Mouse (Mus musculus) limb, embryonic 14.5 days (tissue): ENCODE data around the gene Fcmr. TPM values are rescaled to one million over a fixed set of nuclear protein-coding genes. Genes with fewer than 3 reads are reported as not detected.

Experiments used
- ATAC-seq: fragments of 200-750 bp; cut with Nextera tagmentation; 2 replicates; pipeline ENCODE4 v1.8.0; 2017; ENCODE audit warnings: low read depth, moderate number of reproducible peaks, moderate TSS enrichment; ENCODE audit not compliant: low FRiP score
- DNase-seq: peaks from one replicate; pipeline ENCODE4 v3.0.0-alpha.2; 2015; ENCODE audit warnings: low spot score
- H3K27ac ChIP-seq: fragments of 300-500 bp; sonication (generic); replicated peaks from 2 replicates; pipeline ENCODE4 v1.5.1; 2014; ENCODE audit warnings: low read depth, mild to moderate bottlenecking, low read length, moderate library complexity, mixed read lengths
- H3K27me3 ChIP-seq: fragments of 300-500 bp; sonication (generic); 2 replicates; pipeline ENCODE4 v1.6.1; 2014; ENCODE audit warnings: low read length, mixed read lengths; ENCODE audit not compliant: control insufficient read depth, insufficient read depth
- H3K36me3 ChIP-seq: fragments of 300-500 bp; sonication (generic); 2 replicates; pipeline ENCODE4 v1.6.1; 2014; ENCODE audit warnings: mild to moderate bottlenecking, low read length, moderate library complexity, mixed read lengths; ENCODE audit not compliant: control insufficient read depth, insufficient read depth
- H3K4me1 ChIP-seq: fragments of 300-500 bp; sonication (generic); 2 replicates; pipeline ENCODE4 v1.6.1; 2014; ENCODE audit warnings: antibody characterized with exemption, low read length, mixed read lengths; ENCODE audit not compliant: control insufficient read depth, insufficient read depth
- H3K4me2 ChIP-seq: fragments of 300-500 bp; sonication (generic); replicated peaks from 2 replicates; pipeline ENCODE4 v1.6.1; 2014; ENCODE audit warnings: low read depth, mild to moderate bottlenecking, low read length, moderate library complexity; ENCODE audit not compliant: severe bottlenecking
- H3K4me3 ChIP-seq: fragments of 300-500 bp; sonication (generic); replicated peaks from 2 replicates; pipeline ENCODE4 v1.5.1; 2014; ENCODE audit warnings: low read length
- H3K9ac ChIP-seq: fragments of 300-500 bp; sonication (generic); 2 replicates; pipeline ENCODE4 v1.6.1; 2014; ENCODE audit warnings: mild to moderate bottlenecking, low read depth, low read length, moderate library complexity; ENCODE audit not compliant: severe bottlenecking
- H3K9me3 ChIP-seq: fragments of 300-500 bp; sonication (generic); 2 replicates; pipeline ENCODE4 v1.6.1; 2016; ENCODE audit warnings: low read length; ENCODE audit not compliant: control insufficient read depth
- POLR2A ChIP-seq: fragments of 200-500 bp; IDR thresholded peaks from 2 replicates; pipeline ENCODE4 v1.8.0; 2012; ENCODE audit warnings: inconsistent platforms, mild to moderate bottlenecking, moderate library complexity, borderline replicate concordance; ENCODE audit not compliant: insufficient read depth, insufficient read length; ENCODE audit errors: extremely low read depth
- WGBS: fragments of 180-500 bp; shearing (Covaris S2); extraction: QIAGEN DNeasy Blood & Tissue Kit; methylation state at CpG from one replicate; pipeline ENCODE4 v1.1.7; 2014; 5-methylcytosine and 5-hydroxymethylcytosine counted together
- polyA plus RNA-seq, 2 experiments: library from polyadenylated mRNA; depleted of rRNA in 1 of 2; stranded (reverse) in 1 of 2; unstranded in 1 of 2; fragments of >200 nt; fragmentation: Nextera tagmentation in 1 of 2; extraction: Ambion mirVana in 1 of 2; gene quantifications; 2 replicates each; pipeline versions ENCODE4 v1.2.1 to v1.2.3; 2012 to 2014

The Fcmr gene
- polyA plus RNA-seq, 2 experiments: not detected

DNA sequence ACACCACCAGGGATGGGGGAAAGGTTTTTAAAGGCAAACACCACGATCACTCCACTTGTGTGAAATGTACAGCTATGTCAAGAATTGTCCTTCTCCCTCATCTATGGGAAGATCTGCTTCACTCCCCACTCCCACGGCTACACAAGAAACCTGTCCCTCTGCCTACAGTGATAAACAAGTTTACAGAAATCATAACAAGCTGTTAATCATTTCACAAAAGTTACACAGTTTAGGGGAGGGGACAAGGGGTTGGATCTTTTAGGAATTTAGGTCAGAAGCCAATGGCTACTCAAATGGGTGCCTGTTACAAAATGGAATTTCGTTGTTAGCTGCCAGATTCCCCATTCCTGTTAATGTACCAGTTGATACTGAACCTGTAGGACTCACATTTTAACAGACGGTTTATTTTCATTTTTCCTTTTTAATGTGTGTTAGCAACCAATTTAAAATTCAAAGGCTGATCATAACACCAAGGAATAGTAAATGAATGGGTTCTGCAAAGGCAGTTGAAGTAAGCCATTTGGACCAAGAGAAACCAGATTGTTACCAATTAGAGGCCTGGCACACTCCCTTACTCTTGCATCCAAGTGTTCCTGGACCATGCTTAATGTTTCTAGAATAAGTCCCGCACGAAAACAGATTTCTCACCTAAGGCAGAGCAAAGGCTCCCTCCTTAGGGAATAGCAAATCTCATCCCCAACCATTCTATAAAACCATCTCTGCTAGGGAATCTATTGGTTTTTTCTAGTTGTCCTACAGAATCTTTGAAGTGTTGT is 30.1 kb upstream of the Fcmr start:
- ATAC-seq (no peak), DNase-seq (no peak)
- Histone ChIP-seq H3K4me2 (no peak overlapping the region), H3K4me3 (no peak overlapping the region), H3K9me3 (no peaks in the 10 kb centered on the region), H3K27ac (no peak overlapping the region), H3K36me3 (no peaks in the 10 kb centered on the region), H3K27me3 (no peaks in the 10 kb centered on the region), H3K4me1 (no peaks in the 10 kb centered on the region), H3K9ac (no peak overlapping the region)
- 88% methylated on average over 6 of the region's 6 CpGs for WGBS
- no peak for TF ChIP-seq POLR2A

DNA sequence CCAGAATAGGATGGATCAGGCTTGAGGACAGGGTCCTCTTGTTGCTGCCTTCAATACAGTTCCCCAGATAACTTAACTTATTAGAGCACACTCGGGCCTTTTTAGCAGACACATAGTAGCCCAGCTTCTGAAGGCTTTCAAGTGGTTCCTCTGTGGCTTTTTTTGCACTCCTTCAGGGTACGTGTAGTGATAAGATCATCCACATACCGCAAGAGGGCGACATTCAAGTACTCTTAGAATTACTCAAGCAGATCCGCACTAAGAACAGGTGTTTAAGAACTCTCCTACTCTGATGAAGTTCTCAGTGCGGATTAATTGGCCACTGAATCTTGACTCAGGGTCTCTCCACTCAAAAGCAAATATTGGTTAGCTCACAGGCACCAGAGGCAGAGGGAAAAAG is 27.2 kb upstream of the Fcmr start:
- no peak overlapping the region for H3K27ac ChIP-seq
- no peak for DNase-seq
- no peaks in the 10 kb centered on the region for H3K27me3 ChIP-seq
- H3K4me3 ChIP-seq: no peak overlapping the region
- no peaks in the 10 kb centered on the region for H3K4me1 ChIP-seq
- 56% methylated on average over 6 of the region's 6 CpGs for WGBS
- no peak overlapping the region for H3K4me2 ChIP-seq
- TF ChIP-seq POLR2A: no peak
- no peaks in the 10 kb centered on the region for H3K36me3 ChIP-seq
- no peak overlapping the region for H3K9ac ChIP-seq
- no peaks in the 10 kb centered on the region for H3K9me3 ChIP-seq
- no peak for ATAC-seq

DNA sequence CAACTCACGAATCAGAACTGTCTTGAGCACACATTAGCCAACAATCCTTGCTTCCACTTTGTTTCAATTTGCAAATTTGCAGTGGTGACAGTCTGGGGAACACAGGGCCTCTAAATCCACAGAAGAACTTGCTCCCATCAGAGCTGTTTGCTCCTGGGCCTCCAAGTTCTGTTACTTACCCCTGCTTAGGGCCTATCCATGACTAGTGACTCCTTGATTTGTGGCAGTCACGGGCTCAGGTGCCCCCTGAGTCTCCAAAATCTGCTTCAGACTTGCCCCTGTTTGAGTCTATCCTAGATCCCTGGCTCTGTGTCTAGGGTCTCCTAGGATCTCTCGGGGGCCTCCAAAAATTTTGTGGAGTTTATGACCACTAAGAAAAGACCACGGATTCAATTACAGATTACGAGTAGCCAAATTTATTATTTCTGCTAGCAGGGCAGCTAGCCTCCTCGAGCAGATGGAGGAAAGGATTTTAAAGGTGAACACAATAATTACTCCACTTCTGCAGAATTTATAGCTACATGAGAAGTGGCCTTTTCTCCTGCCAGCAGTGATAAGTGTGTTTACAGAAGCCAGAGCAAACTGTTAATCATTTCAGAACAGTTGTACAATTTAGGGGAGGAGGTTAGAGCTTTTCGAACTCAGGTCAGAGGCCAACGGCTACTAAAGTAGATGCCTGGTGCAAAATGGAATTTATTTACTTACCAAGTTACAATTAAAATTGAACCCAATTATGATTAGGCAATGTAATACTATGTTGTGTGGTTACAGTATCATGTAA is 24.7 kb upstream of the Fcmr start:
- 35% methylated on average over 8 of the region's 8 CpGs for WGBS

DNA sequence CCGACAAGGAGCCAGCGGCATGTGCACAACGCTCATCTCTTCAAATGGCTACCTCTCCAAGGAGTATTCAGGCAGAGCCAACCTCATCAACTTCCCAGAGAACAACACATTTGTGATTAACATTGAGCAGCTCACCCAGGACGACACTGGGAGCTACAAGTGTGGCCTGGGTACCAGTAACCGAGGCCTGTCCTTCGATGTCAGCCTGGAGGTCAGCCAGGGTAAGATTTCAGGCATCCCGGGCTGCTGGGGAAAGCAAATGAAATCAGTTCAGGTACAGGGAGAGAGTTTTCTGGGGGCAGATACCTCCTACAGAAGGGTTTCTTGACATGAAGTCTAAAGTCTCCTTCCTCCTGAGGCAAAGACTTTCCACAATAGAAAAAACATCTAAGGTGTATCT is 23.8 kb upstream of the Fcmr start:
- DNase-seq: no peak
- Histone ChIP-seq H3K9ac (no peak overlapping the region), H3K27ac (no peak overlapping the region), H3K36me3 (no peaks in the 10 kb centered on the region), H3K27me3 (no peaks in the 10 kb centered on the region), H3K9me3 (no peaks in the 10 kb centered on the region), H3K4me2 (no peak overlapping the region), H3K4me1 (no peaks in the 10 kb centered on the region), H3K4me3 (no peak overlapping the region)
- WGBS: 80% methylated on average over 7 of the region's 7 CpGs
- no peak for ATAC-seq
- TF ChIP-seq POLR2A: no peak

More for the DNA sequence above, 24.7 kb upstream of the Fcmr start:
- TF ChIP-seq POLR2A: no peak
- DNase-seq: no peak
- no peak for ATAC-seq
- no peak overlapping the region for H3K27ac ChIP-seq
- H3K9me3 ChIP-seq: no peaks in the 10 kb centered on the region
- no peaks in the 10 kb centered on the region for H3K4me1 ChIP-seq
- no peak overlapping the region for H3K4me3 ChIP-seq
- no peak overlapping the region for H3K4me2 ChIP-seq
- no peaks in the 10 kb centered on the region for H3K36me3 ChIP-seq
- H3K27me3 ChIP-seq: no peaks in the 10 kb centered on the region
- H3K9ac ChIP-seq: no peak overlapping the region

DNA sequence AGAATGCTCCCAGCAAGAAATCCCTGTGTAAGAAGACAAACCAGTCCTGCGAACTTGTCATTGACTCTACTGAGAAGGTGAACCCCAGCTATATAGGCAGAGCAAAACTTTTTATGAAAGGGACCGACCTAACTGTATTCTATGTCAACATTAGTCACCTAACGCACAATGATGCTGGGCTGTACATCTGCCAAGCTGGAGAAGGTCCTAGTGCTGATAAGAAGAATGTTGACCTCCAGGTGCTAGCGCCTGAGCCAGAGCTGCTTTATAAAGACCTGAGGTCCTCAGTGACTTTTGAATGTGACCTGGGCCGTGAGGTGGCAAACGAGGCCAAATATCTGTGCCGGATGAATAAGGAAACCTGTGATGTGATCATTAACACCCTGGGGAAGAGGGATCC is 21.0 kb upstream of the Fcmr start:
- DNase-seq: no peak
- ATAC-seq: no peak
- no peak overlapping the region for H3K4me2 ChIP-seq
- no peaks in the 10 kb centered on the region for H3K9me3 ChIP-seq
- no peaks in the 10 kb centered on the region for H3K36me3 ChIP-seq
- H3K27me3 ChIP-seq: no peaks in the 10 kb centered on the region
- no peak for TF ChIP-seq POLR2A
- no peaks in the 10 kb centered on the region for H3K4me1 ChIP-seq
- WGBS: 95% methylated on average over 7 of the region's 7 CpGs
- no peak overlapping the region for H3K27ac ChIP-seq
- no peak overlapping the region for H3K9ac ChIP-seq
- no peak overlapping the region for H3K4me3 ChIP-seq
